Mouse (Mus musculus) liver, adult 2 months (tissue): Measurements from ENCODE around the gene Zfp84. TPM values are rescaled to one million over a fixed set of nuclear protein-coding genes. Genes with fewer than 3 reads are reported as not detected.
"Not testable (repeated sequence)": the region's sequence is repeated elsewhere in the genome, so short reads cannot be mapped to it uniquely, and the experiment has no call there.

Experiments
- DNase-seq: peaks from one replicate; pipeline ENCODE4 v3.0.0-alpha.2; 2011; ENCODE audit warnings: low read depth, low spot score; ENCODE audit errors: extremely low read depth
- H3K27ac ChIP-seq: fragments of 200-500 bp; replicated peaks from 2 replicates; pipeline ENCODE4 v1.5.1; 2012; ENCODE audit warnings: low read depth, mild to moderate bottlenecking, control low read depth, inconsistent platforms, low read length; ENCODE audit not compliant: insufficient read depth
- H3K27me3 ChIP-seq: fragments of 200-500 bp; 2 replicates; pipeline ENCODE4 v1.6.1; 2012; ENCODE audit warnings: mild to moderate bottlenecking, moderate library complexity, low read length, inconsistent platforms; ENCODE audit not compliant: control insufficient read depth, insufficient read depth
- H3K36me3 ChIP-seq: fragments of 200-500 bp; 2 replicates; pipeline ENCODE4 v1.6.1; 2012; ENCODE audit warnings: low read length, inconsistent platforms; ENCODE audit not compliant: control insufficient read depth, insufficient read depth
- H3K4me1 ChIP-seq: fragments of 200-500 bp; 2 replicates; pipeline ENCODE4 v1.6.1; 2011; ENCODE audit warnings: low read length; ENCODE audit not compliant: control insufficient read depth, insufficient read depth
- H3K4me3 ChIP-seq: fragments of 200-500 bp; 2 replicates; pipeline ENCODE4 v1.5.1; 2011; ENCODE audit warnings: low read depth, mild to moderate bottlenecking, control low read depth, low read length, moderate library complexity; ENCODE audit not compliant: insufficient read depth
- H3K79me2 ChIP-seq: fragments of 200-500 bp; 2 replicates; pipeline ENCODE4 v1.6.1; 2012; ENCODE audit warnings: inconsistent platforms, mild to moderate bottlenecking, low read length, moderate library complexity; ENCODE audit not compliant: control insufficient read depth, insufficient read depth
- H3K9ac ChIP-seq: fragments of 200-500 bp; 2 replicates; pipeline ENCODE4 v1.6.1; 2012; ENCODE audit warnings: low read depth, mild to moderate bottlenecking, control low read depth, inconsistent platforms, low read length
- CTCF ChIP-seq: fragments of 200-500 bp; IDR thresholded peaks from 2 replicates; pipeline ENCODE4 v1.5.1; 2011; ENCODE audit warnings: low read depth, low read length, control low read depth
- POLR2A ChIP-seq: fragments of 200-500 bp; IDR thresholded peaks from 2 replicates; pipeline ENCODE4 v1.6.1; 2011; ENCODE audit warnings: low read length, control low read depth; ENCODE audit not compliant: insufficient read depth; ENCODE audit errors: extremely low read depth
- whole genome bisulfite sequencing: fragments of 180-500 bp; shearing (Covaris S2); methylation state at CpG from one replicate; pipeline ENCODE4 v1.1.7; 2018; 5-methylcytosine and 5-hydroxymethylcytosine counted together
- polyA plus RNA-seq: library from polyadenylated mRNA; depleted of rRNA; stranded (reverse); fragments of >200 nt; gene quantifications from 2 replicates; pipeline ENCODE4 v1.2.3, GENCODE M21; 2012; rRNA removed
- total RNA-seq: library from RNA; depleted of rRNA; stranded (reverse); fragments of >200 nt; gene quantifications from 2 replicates; pipeline ENCODE4 v1.2.3, GENCODE M21; 2014; rRNA removed

Gene Zfp84
- total RNA-seq (4.3 and 4.7 TPM in 2 replicates), polyA plus RNA-seq (1.4 and 1.5 TPM in 2 replicates)

- Histone ChIP-seq H3K4me1 (peaks cover 4% of the 10 kb centered on the region), H3K4me3 (peak within 1 kb of the TSS; percentile 64), H3K27ac (peak within 1 kb of the TSS; percentile 94), H3K79me2 (peaks cover 4% of the 10 kb centered on the region; the same call in 1 of the 2 replicates), H3K36me3 (peaks cover 15% of the 10 kb centered on the region), H3K9ac (peak within 1 kb of the TSS; percentile 73), H3K27me3 (no peaks in the 10 kb centered on the region)
- no peak for TF ChIP-seq CTCF
- TF ChIP-seq POLR2A, result peak; percentile 39; the same call in 1 of the 2 replicates
- peak; percentile 98 for DNase-seq
- WGBS, result under 1% methylated on average over 32 of the region's 32 CpGs
Measured at GRCm38 (mm10) chr7:29768090-29768900, at the start of gene Zfp84. Zfp84 (plus strand) TSS chr7:29768552.

DNA sequence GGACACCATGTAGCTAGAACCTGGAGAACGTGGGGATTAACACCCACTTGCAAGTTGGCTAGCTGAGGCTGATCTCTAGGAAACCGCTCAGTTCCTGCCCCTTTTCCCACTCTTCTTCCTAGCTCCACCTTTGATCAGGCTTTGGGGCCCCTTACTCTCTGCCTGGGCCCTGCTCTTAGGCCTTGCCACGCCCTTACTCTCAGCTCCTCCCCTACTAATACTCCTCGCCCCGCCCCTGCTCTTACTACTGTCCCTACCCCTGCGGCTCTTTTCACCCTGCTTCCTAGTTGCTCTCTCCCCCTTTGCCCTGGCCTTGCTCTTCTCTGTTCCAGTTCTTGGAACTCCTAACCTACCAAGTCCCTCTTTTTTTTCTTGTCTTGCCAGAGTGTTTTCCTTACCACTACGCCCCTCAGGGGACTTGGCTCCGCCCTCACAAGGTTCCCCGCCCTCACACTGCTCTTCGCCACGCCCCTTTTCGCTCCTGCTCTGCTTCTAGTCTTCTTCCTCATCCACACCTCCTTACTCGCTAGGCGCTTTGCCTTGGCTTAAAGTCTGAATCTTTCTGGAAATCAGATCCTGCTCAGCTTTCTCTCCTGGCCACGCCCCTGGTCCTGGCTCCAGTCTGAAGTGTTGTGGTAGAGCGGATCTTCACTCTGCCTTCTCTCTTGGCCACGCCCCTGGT lies 42.8 kb upstream of the Zfp84 start:
- WGBS, result 39% methylated on average over 17 of the region's 17 CpGs
- H3K4me1 ChIP-seq, H3K4me3 ChIP-seq, DNase-seq, H3K79me2 ChIP-seq, H3K27ac ChIP-seq, H3K9ac ChIP-seq, H3K36me3 ChIP-seq, H3K27me3 ChIP-seq: not testable (repeated sequence)

DNA sequence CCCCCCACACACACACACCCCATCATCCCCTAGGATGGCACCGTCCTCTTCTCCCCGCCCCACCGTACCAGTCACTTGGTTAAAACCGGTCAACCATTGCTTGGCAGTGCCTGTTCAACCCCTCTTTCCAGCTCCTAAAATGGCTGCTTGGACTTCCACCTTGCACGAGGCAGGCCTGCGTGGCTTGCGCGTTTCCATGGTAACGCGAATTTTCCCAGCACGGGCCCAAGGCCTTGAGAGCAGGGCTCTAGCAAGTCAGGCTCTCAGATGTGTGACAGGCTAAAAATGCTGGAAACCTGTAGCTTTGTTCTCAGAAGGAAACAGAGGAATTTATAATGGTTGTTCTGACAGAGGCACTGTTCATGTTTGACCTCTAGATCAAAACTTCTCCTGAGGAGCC lies 41.5 kb upstream of the Zfp84 start, which contains the start of gene Catsperg2:
TSS of gene Catsperg2 (minus strand) at position 173 of the 400 bp plus-strand sequence.
- H3K79me2 ChIP-seq, H3K27ac ChIP-seq, DNase-seq, H3K27me3 ChIP-seq, H3K4me1 ChIP-seq, H3K9ac ChIP-seq, H3K4me3 ChIP-seq, H3K36me3 ChIP-seq: not testable (repeated sequence)
- 61% methylated on average over 11 of the region's 11 CpGs for WGBS

DNA sequence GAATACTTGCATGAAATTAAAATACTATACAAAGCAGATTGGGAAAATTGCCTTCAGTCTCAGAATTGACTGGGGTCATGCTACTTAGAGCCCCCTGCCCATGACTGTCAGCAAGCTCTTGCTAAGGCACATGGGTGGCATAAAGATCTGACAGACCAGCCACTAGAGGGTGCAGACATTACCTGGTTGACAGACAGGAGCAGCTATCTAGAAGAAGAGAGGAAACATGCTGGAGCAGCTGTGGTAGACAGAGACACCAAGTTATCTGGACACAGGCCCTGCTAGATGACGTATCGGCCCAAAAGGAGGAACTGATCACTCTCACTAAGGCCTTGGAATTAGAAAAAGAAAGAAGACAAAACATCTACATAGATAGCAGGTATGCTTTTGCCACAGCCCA lies 40.3 kb upstream of the Zfp84 start:
- H3K79me2 ChIP-seq, result no peaks in the 10 kb centered on the region
- TF ChIP-seq CTCF (no peak), POLR2A (no peak)
- DNase-seq, result peak; percentile 2
- H3K4me1 ChIP-seq, result no peaks in the 10 kb centered on the region
- H3K36me3 ChIP-seq, result no peaks in the 10 kb centered on the region
- H3K27me3 ChIP-seq, result no peaks in the 10 kb centered on the region
- H3K9ac ChIP-seq, result no peak overlapping the region
- H3K4me3 ChIP-seq, result no peak overlapping the region
- H3K27ac ChIP-seq, result no peak overlapping the region
- 81% methylated on average over 2 of the region's 2 CpGs for WGBS

GRCm38 (mm10) chr7:29742258-29742657 lies 26.1 kb upstream of the Zfp84 start:
- H3K27me3 ChIP-seq, result no peaks in the 10 kb centered on the region
- H3K79me2 ChIP-seq, result no peaks in the 10 kb centered on the region
- H3K27ac ChIP-seq, result peak overlapping the region; percentile 84
- TF ChIP-seq CTCF, result no peak
- DNase-seq, result peak; percentile 88
- 12% methylated on average over 3 of the region's 3 CpGs for WGBS
- no peak overlapping the region for H3K4me3 ChIP-seq
- no peak overlapping the region for H3K9ac ChIP-seq
- H3K36me3 ChIP-seq, result no peaks in the 10 kb centered on the region
- no peaks in the 10 kb centered on the region for H3K4me1 ChIP-seq

DNA sequence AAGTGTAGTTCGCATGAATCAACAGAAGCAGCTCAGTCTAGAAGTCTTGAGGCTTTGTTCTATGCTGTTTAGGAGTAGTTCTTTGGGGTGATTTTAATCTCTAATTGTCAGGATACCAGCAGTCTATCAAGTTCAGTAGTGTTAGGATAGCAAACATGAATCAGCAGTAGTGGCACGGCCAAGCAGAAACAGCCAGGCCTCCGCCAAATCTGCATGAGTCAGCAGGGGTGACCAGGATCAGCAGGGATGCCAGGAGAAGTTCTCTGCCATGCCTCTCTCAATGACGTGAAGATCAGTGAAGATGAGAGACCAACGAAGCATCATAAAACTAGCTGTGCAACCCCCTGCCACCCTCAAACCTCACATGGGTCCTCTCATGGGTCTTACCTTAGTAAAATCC lies 7.9 kb upstream of the Zfp84 start:
- H3K4me3 ChIP-seq, result no peak overlapping the region
- no peak overlapping the region for H3K27ac ChIP-seq
- DNase-seq, result no peak
- H3K9ac ChIP-seq, result no peak overlapping the region
- H3K27me3 ChIP-seq, result no peaks in the 10 kb centered on the region
- 79% methylated on average over 5 of the region's 5 CpGs for WGBS
- TF ChIP-seq CTCF (no peak), POLR2A (no peak)
- H3K4me1 ChIP-seq, result no peaks in the 10 kb centered on the region
- H3K79me2 ChIP-seq, result no peaks in the 10 kb centered on the region
- H3K36me3 ChIP-seq, result no peaks in the 10 kb centered on the region
